In the genomic region with DNA sequence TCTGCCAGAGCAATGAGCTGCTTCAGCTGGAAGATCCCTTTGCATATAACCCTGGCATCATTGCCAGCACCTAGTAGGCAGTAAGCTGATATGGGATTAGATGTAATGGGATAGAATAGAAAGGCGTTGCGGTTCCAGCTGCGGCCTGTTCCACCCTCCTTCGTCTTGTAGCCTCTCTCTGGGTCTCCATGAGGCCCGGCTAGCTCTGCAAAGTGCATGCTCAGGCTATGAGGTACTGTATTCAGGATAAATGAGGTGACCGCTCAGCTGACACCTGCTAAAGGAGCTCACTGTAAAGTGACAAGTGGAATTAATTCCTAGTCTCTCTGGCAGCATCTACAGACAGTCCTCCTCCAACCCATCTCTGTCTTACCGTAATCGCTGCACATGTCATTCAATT, we compare ENCODE assay signal across 19 mouse cellular contexts. TPM values are rescaled to one million over a fixed set of nuclear protein-coding genes. Genes with fewer than 3 reads are reported as not detected.
A peak's percentile ranks its signal among the peaks of the same experiment; 100 is the strongest.
DNase-seq lines count a peak whose midpoint lies in the region; ATAC-seq and TF ChIP-seq lines count a peak whose summit lies in the region.
"Had no signal": no experiment of that assay in that cellular context is flagged by ENCODE, and none has a peak within 500 bp of the region (broad histone marks: within the 10 kb centered on the region; RNA-seq: fewer than 3 reads in every experiment).

No protein-coding gene starts in this region.

- H3K27me3 ChIP-seq in hindbrain, embryonic 11.5 days (ENCODE audit: control insufficient read depth, insufficient read depth, low read length): no peaks in the 10 kb centered on the region
- H3K27me3 ChIP-seq in hindbrain, embryonic 10.5 days (ENCODE audit: insufficient read depth, poor library complexity, severe bottlenecking): no peaks in the 10 kb centered on the region
- no peaks in the 10 kb centered on the region for H3K27me3 ChIP-seq in hindbrain, embryonic 12.5 days
- no peaks in the 10 kb centered on the region for H3K27me3 ChIP-seq in midbrain, postnatal 0 days (ENCODE audit: insufficient read depth, low read length)

- H3K36me3 ChIP-seq in hindbrain, embryonic 11.5 days (ENCODE audit: control insufficient read depth, insufficient read depth, low read length): no peaks in the 10 kb centered on the region
- no peaks in the 10 kb centered on the region for H3K36me3 ChIP-seq in hindbrain, embryonic 10.5 days
- H3K36me3 ChIP-seq in hindbrain, embryonic 12.5 days: no peaks in the 10 kb centered on the region
- no peaks in the 10 kb centered on the region for H3K36me3 ChIP-seq in midbrain, postnatal 0 days (ENCODE audit: insufficient read depth, low read length)
- H3K36me3 ChIP-seq: heart, embryonic 10.5 days; limb, embryonic 12.5 days had no signal

- no peak overlapping the region for H3K27ac ChIP-seq in hindbrain, embryonic 11.5 days (ENCODE audit: low read depth, low read length)
- H3K27ac ChIP-seq in hindbrain, embryonic 10.5 days: no peak overlapping the region
- H3K27ac ChIP-seq in hindbrain, embryonic 12.5 days: peak overlapping the region; percentile 66
- peak overlapping the region; percentile 78 for H3K27ac ChIP-seq in midbrain, postnatal 0 days (ENCODE audit: low read depth, low read length)
- H3K27ac ChIP-seq: heart, embryonic 10.5 days; limb, embryonic 12.5 days had no signal

- no peak for TF ChIP-seq CTCF in midbrain, postnatal 0 days (IDR thresholded peaks at IDR 0.05)

- H3K4me1 ChIP-seq in hindbrain, embryonic 11.5 days (replicated peaks; ENCODE audit: control insufficient read depth, insufficient read depth, low read length): no peaks in the 10 kb centered on the region
- H3K4me1 ChIP-seq in hindbrain, embryonic 10.5 days (replicated peaks): peaks cover 12% of the 10 kb centered on the region
- H3K4me1 ChIP-seq in hindbrain, embryonic 12.5 days: peaks cover 22% of the 10 kb centered on the region
- peaks cover 17% of the 10 kb centered on the region for H3K4me1 ChIP-seq in midbrain, postnatal 0 days (ENCODE audit: insufficient read depth, low read length)
- H3K4me1 ChIP-seq: limb, embryonic 12.5 days had no signal

- peak; percentile 24 for DNase-seq in cerebellum, adult 11-12 months
- DNase-seq in cerebellum, postnatal 25 days: no peak
- DNase-seq in hindbrain, embryonic 11.5 days (ENCODE audit: low spot score): no peak
- DNase-seq in hindbrain, embryonic 10.5 days (ENCODE audit: low spot score): no peak
- peak; percentile 36 for DNase-seq in midbrain, postnatal 0 days (ENCODE audit: low spot score)
- no peak for DNase-seq in liver
- DNase-seq in thymus, adult 18-20 months: no peak
- DNase-seq: adrenal gland, adult 8-10 months; kidney, postnatal 4 days; lung, adult 18-20 months; lung, postnatal 36 days; spleen, adult 18-20 months; thymus, postnatal 25 days had no signal

- no peak overlapping the region for H3K4me2 ChIP-seq in hindbrain, embryonic 11.5 days (replicated peaks; ENCODE audit: low read depth, low read length)
- no peak overlapping the region for H3K4me2 ChIP-seq in hindbrain, embryonic 12.5 days (replicated peaks)
- H3K4me2 ChIP-seq in midbrain, postnatal 0 days (ENCODE audit: low read depth, low read length, poor library complexity, severe bottlenecking): no peak overlapping the region
- H3K4me2 ChIP-seq: limb, embryonic 12.5 days had no signal

- no peaks in the 10 kb centered on the region for H3K9me3 ChIP-seq in hindbrain, embryonic 11.5 days (ENCODE audit: control insufficient read depth, low read length)
- H3K9me3 ChIP-seq in hindbrain, embryonic 10.5 days: no peaks in the 10 kb centered on the region
- no peaks in the 10 kb centered on the region for H3K9me3 ChIP-seq in hindbrain, embryonic 12.5 days (replicated peaks)
- no peaks in the 10 kb centered on the region for H3K9me3 ChIP-seq in midbrain, postnatal 0 days (ENCODE audit: low read length)
- H3K9me3 ChIP-seq: heart, embryonic 10.5 days; limb, embryonic 12.5 days had no signal

- ATAC-seq in hindbrain, embryonic 11.5 days (ENCODE audit: low FRiP score): peak; percentile 13; the same call in 1 of the 2 replicates
- peak; percentile 58 for ATAC-seq in hindbrain, embryonic 12.5 days (ENCODE audit: low FRiP score)
- ATAC-seq in midbrain, postnatal 0 days (ENCODE audit: low FRiP score): 0 out of 2 replicates have a peak, but pooled peaks have one; percentile 14
- ATAC-seq: intestine, embryonic 16.5 days had no signal

- no peak overlapping the region for H3K9ac ChIP-seq in hindbrain, embryonic 11.5 days (ENCODE audit: low read depth, low read length)
- no peak overlapping the region for H3K9ac ChIP-seq in hindbrain, embryonic 12.5 days
- H3K9ac ChIP-seq in midbrain, postnatal 0 days (replicated peaks; ENCODE audit: low read length, poor library complexity, severe bottlenecking): no peak overlapping the region
- H3K9ac ChIP-seq: limb, embryonic 12.5 days had no signal

- H3K4me3 ChIP-seq in hindbrain, embryonic 11.5 days (ENCODE audit: low read depth, low read length): no peak overlapping the region
- no peak overlapping the region for H3K4me3 ChIP-seq in hindbrain, embryonic 10.5 days
- H3K4me3 ChIP-seq in hindbrain, embryonic 12.5 days: no peak overlapping the region
- H3K4me3 ChIP-seq in midbrain, postnatal 0 days (ENCODE audit: low read depth, low read length): no peak overlapping the region
- H3K4me3 ChIP-seq: erythroblast, embryonic 14.5 days; heart, embryonic 10.5 days; limb, embryonic 12.5 days had no signal

- WGBS in hindbrain, embryonic 11.5 days: 82% methylated on average over 8 of the region's 8 CpGs
- WGBS in hindbrain, embryonic 10.5 days: 85% methylated on average over 8 of the region's 8 CpGs
- 70% methylated on average over 8 of the region's 8 CpGs for WGBS in hindbrain, embryonic 12.5 days
- 58% methylated on average over 8 of the region's 8 CpGs for WGBS in midbrain, postnatal 0 days

RNA-seq across cellular contexts. Expression of gene Kcnc4, which starts 46.8 kb away (rescaled TPM):
- 0.22 and 0.25 TPM in 2 replicates for polyA plus RNA-seq in hindbrain, embryonic 11.5 days (2014; fragmentation: Nextera tagmentation; extraction: Ambion mirVana)
- 0.09 and 0.17 TPM in 2 replicates for polyA plus RNA-seq in hindbrain, embryonic 10.5 days (2016; fragmentation: Nextera tagmentation; extraction: Ambion mirVana)
- 0.71 and 0.73 TPM in 2 replicates for polyA plus RNA-seq in hindbrain, embryonic 12.5 days (2016; fragmentation: Nextera tagmentation; extraction: Ambion mirVana)
- 41.3 and 46.8 TPM in 2 replicates for total RNA-seq in midbrain, postnatal 0 days (2014; rRNA removed)
- polyA plus RNA-seq in midbrain, postnatal 0 days (2015; fragmentation: Nextera tagmentation; extraction: Ambion mirVana): 16.0 and 17.2 TPM in 2 replicates
- total RNA-seq: neutrophil, adult 5-6 weeks had no signal
- polyA plus RNA-seq: erythroblast, embryonic 14.5 days; intestine, embryonic 16.5 days; limb, embryonic 12.5 days had no signal

Comparison
In these comparisons a context has a peak if more than half of its experiments do, and no peak if none do; other contexts are left out.
1. DNase-seq: peak in cerebellum, adult 11-12 months (single experiment) and midbrain, postnatal 0 days (single experiment); none in cerebellum, postnatal 25 days (0 of 2), hindbrain, embryonic 11.5 days (single experiment), hindbrain, embryonic 10.5 days (single experiment), liver (single experiment) and thymus, adult 18-20 months (0 of 2).
2. H3K27ac ChIP-seq: peak in hindbrain, embryonic 12.5 days (single experiment) and midbrain, postnatal 0 days (single experiment); none in hindbrain, embryonic 11.5 days (single experiment) and hindbrain, embryonic 10.5 days (single experiment).
3. Peak in every context shown above with its lines, with median percentiles within 50 percentile points of each other: ATAC-seq.